Mouse (Mus musculus): ENCODE results near the gene Acadvl.

DNA sequence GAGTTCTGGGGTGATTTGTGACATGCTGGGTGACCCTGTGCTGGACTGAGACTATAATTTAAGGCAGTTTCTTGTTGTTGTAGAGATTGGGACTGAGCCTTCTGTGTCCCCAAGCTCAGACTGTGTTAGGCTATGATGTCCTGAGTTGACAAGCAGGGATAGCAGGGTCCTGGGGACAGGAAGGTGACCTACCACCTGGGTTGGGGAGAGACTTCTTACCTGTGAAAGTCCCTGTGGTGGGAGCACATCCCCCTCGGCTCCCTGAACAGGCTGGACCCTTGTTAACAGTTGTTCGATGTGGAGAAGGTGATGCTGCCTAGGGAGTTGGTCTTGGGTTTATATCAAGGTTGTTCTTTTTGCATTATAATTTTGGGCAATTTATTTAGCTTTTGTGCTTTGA is 12.7 kb downstream of the Acadvl start:
- TF ChIP-seq USF1 (IDR thresholded peaks at IDR 0.05; ENCODE audit: low read depth, low read length) (no peak), CTCF (IDR thresholded peaks at IDR 0.05 in 2 of 3, conservative IDR thresholded peaks at IDR 0.05 in 1 of 3; ENCODE audit: control insufficient read depth in 1 of 3, insufficient read depth in 1 of 3, low read depth in 2 of 3, low read length in 3 of 3, poor library complexity in 1 of 3, severe bottlenecking in 1 of 3) (no peak), E2F4 (IDR thresholded peaks at IDR 0.05; ENCODE audit: borderline replicate concordance, low read depth, low read length) (no peak), POLR2A (IDR thresholded peaks at IDR 0.05; ENCODE audit: control insufficient read depth in 1 of 2, insufficient read depth in 1 of 2, low read depth in 1 of 2, low read length in 2 of 2, poor library complexity in 1 of 2) (no peak), EP300 (IDR thresholded peaks at IDR 0.05; ENCODE audit: low read depth in 1 of 2, low read length in 2 of 2) (no peak), TBP (IDR thresholded peaks at IDR 0.05; ENCODE audit: low read depth, low read length) (no peak), ZKSCAN1 (IDR thresholded peaks at IDR 0.05; ENCODE audit: low read depth, low read length) (no peak), RCOR1 (IDR thresholded peaks at IDR 0.05; ENCODE audit: low read depth, low read length) (no peak), MXI1 (IDR thresholded peaks at IDR 0.05; ENCODE audit: low read depth, low read length) (no peak)
